Mouse (Mus musculus) ES-Bruce4 (cell line): ENCODE measurements at regions not wholly inside any gene's neighbourhood (a gene's known extent, or its start where the extent isn't known, plus 50 kb on each side); places are given as distances from the start of the nearest gene placed in this dataset.

ENCODE experiments used
- H3K27ac ChIP-seq: 2 replicates; pipeline ENCODE4 v1.5.1; 2012; ENCODE audit warnings: low read length, inconsistent platforms; ENCODE audit not compliant: insufficient read depth
- H3K27me3 ChIP-seq: 2 replicates; pipeline ENCODE4 v1.6.1; 2012; ENCODE audit warnings: mild to moderate bottlenecking, low read length, inconsistent platforms; ENCODE audit not compliant: control insufficient read depth, poor library complexity, insufficient read depth, severe bottlenecking
- H3K36me3 ChIP-seq: 2 replicates; pipeline ENCODE4 v1.6.1; 2012; ENCODE audit warnings: inconsistent platforms, mild to moderate bottlenecking, low read length, moderate library complexity; ENCODE audit not compliant: control insufficient read depth, poor library complexity, insufficient read depth, severe bottlenecking
- H3K4me1 ChIP-seq: one replicate; pipeline ENCODE4 v1.8.1; 2011; ENCODE audit warnings: low read length; ENCODE audit not compliant: control insufficient read depth, insufficient read depth
- H3K4me3 ChIP-seq: 2 replicates; pipeline ENCODE4 v1.5.1; 2011; ENCODE audit warnings: low read depth, mild to moderate bottlenecking, low read length
- H3K9ac ChIP-seq: 2 replicates; pipeline ENCODE4 v1.6.1; 2012; ENCODE audit warnings: low read depth, mild to moderate bottlenecking, inconsistent platforms; ENCODE audit not compliant: poor library complexity, severe bottlenecking
- H3K9me3 ChIP-seq: replicated peaks from 2 replicates; pipeline ENCODE4 v1.6.1; 2012; ENCODE audit warnings: mild to moderate bottlenecking, low read length, inconsistent platforms; ENCODE audit not compliant: control insufficient read depth, poor library complexity, insufficient read depth, severe bottlenecking
- CTCF ChIP-seq: IDR thresholded peaks from one replicate; pipeline ENCODE4 v1.8.1; 2011; ENCODE audit warnings: low read depth, low read length
- EP300 ChIP-seq: IDR thresholded peaks from 2 replicates; pipeline ENCODE4 v1.6.1; 2011; ENCODE audit warnings: low read depth, low read length; ENCODE audit not compliant: insufficient read depth
- POLR2A ChIP-seq: IDR thresholded peaks from one replicate; pipeline ENCODE4 v1.8.1; 2011; ENCODE audit warnings: low read length; ENCODE audit not compliant: insufficient read depth

DNA sequence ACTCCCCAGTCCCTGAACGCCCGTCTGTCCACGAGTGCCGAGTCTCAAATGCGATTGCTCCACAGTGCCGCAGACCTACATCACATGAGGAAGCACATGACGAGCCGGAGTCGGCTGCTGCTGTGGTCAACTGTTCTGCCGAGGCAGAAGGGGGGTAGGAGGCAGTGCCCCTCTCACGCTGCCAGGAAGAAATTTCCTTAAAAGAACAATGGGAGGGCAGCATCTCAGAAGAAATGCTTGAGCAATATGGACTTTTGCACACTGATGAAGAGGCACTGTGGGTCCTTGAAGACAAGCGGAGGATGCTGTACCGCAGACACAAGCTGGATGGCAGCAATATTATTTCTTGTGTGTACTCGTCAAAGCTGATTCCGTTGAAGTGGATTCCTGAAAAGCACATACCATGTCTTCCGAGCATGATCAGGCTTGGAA, 162.6 kb downstream of the Gm11361 start:
- Histone ChIP-seq H3K27me3 (no peaks in the 10 kb centered on the region), H3K4me1 (no peaks in the 10 kb centered on the region), H3K9me3 (no peaks in the 10 kb centered on the region), H3K4me3 (no peak overlapping the region), H3K9ac (no peak overlapping the region), H3K36me3 (no peaks in the 10 kb centered on the region), H3K27ac (no peak overlapping the region)
- TF ChIP-seq POLR2A (no peak), EP300 (no peak), CTCF (no peak)

DNA sequence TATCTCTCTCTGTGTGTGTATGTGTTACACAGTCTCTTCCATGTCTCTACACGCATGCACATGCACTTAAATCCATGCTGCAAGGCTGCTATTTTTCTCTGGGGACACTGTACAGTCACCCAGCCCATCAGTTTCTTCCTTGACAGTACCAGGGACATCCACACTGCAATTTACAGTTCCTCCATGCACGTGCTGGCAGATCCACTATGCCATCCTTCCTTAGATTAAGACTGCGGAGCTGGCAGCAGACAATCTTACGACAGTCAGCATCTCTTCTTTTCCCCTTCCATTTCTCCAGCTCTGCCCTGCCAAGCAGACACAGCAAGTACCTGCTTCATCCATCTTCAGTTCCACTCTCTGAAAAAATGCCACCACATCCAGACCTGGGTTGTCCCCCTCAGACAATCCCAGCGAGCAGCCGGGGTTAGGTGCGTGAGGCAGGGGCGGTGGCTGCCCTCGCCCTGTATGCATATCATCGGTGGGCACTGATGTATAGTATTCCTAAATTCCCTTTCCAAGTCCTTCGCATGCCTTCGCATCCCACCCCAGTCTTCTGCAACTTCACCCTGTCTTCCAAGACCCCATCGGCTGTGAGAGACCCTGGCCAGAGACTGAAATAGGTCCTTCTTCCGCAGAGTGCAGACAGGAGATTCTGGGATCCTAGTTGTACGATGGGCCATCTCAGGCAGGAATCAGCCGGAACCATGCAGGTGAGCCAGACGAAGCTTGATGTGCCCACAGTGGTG, 161.8 kb downstream of the Gm11361 start:
- no peaks in the 10 kb centered on the region for H3K27me3 ChIP-seq
- no peak overlapping the region for H3K9ac ChIP-seq
- H3K27ac ChIP-seq = no peak overlapping the region
- H3K9me3 ChIP-seq = no peaks in the 10 kb centered on the region
- H3K4me1 ChIP-seq = no peaks in the 10 kb centered on the region
- no peak overlapping the region for H3K4me3 ChIP-seq
- no peaks in the 10 kb centered on the region for H3K36me3 ChIP-seq
- TF ChIP-seq EP300 (no peak), CTCF (no peak), POLR2A (no peak)

DNA sequence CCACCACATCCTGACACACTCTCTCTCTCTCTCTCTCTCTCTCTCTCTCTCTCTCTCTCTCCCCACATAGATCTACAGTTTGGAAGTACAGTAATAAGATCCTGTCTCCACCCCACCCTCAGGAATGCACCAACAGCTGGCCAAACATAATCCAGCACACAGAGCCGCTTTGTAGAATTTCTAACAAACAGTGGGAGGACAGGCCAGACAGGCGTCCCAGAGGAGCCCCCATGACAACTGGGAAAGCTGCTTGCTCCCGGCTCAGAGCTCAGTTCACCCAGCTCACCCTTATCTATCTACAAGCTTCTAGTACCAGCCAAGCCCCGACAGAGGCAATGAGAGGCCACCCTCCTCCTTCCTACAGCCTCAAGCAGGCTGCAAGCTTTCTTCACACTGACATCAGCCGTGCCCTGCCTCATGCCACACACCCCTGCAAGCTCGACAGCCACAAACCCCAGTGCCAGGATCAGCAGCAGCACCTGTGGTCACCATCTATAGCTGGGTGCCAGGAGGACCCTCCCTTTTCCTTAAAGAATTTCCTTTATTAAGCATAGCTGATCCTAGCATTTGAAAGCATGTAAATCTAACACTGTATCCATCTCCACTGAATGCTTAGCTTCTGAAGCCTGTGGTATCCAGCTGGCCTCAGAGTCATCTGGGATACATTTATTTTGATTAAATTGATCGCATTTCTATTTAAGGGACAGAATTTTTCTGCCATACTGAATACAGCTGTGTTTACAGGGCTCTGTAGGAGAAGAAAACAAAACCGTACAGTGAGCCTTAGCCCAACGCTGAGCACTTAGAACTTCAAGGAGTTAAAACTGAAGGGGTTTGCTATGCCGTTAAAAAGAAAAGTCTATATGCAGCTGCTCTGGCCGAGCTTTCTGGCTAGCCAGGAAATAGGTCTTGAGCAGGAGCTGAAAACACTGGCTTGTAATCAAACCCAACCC, 160.9 kb downstream of the Gm11361 start:
- Histone ChIP-seq H3K4me3 (no peak overlapping the region), H3K27ac (no peak overlapping the region)

DNA sequence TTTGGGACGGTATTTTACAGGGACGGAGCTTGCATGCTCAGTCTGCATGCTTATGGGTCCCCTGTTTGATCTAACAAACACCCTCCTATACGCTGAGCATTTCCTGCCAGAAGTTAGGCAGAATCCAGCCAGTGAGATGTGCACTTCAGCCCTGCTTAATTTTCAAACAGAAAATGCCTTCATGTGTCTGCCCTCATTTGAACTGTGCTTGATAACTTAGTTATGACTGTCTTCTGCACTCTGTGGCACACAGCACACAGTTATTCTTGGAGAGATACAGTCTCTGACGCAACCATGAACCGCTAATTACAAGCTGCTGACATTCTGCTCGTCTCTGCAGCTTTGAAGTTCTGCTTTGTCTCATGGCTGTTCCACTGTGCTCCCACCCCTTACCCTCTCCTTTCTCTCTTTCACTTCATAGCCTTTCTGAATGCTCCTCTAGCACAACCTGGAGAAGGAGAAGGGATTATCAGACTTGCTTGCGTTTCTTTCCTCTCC, 160.2 kb downstream of the Gm11361 start:
- Histone ChIP-seq H3K9ac (no peak overlapping the region), H3K4me1 (no peaks in the 10 kb centered on the region), H3K9me3 (no peaks in the 10 kb centered on the region), H3K27ac (no peak overlapping the region), H3K27me3 (no peaks in the 10 kb centered on the region), H3K4me3 (no peak overlapping the region), H3K36me3 (no peaks in the 10 kb centered on the region)
- TF ChIP-seq CTCF = no peak
- TF ChIP-seq POLR2A = no peak
- no peak for TF ChIP-seq EP300

More for the DNA sequence above, 160.9 kb downstream of the Gm11361 start:
- no peak for TF ChIP-seq CTCF
- TF ChIP-seq POLR2A = no peak
- no peak for TF ChIP-seq EP300
- Histone ChIP-seq H3K4me1 (no peaks in the 10 kb centered on the region), H3K9me3 (no peaks in the 10 kb centered on the region), H3K9ac (no peak overlapping the region), H3K27me3 (no peaks in the 10 kb centered on the region), H3K36me3 (no peaks in the 10 kb centered on the region)

DNA sequence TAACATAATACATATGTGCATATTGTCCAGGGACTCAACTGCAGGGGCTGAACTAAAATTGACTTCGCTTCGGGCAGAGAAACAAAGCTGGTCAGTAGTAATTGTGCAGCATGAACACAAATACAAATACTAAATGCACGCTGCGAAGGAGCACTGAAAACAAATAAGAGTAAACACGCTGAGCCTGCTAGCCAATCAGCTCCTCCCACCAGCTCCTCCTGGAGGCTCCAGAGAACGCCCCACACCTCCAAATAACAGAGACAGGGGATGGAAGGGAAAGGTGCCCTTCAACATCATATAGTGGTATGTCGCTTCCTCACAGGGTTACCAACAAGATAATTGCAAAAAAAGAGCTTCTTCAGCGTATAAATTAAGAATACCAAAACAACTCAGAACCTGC, 159.6 kb downstream of the Gm11361 start:
- no peaks in the 10 kb centered on the region for H3K9me3 ChIP-seq
- no peak overlapping the region for H3K9ac ChIP-seq
- no peaks in the 10 kb centered on the region for H3K4me1 ChIP-seq
- no peaks in the 10 kb centered on the region for H3K36me3 ChIP-seq
- no peak for TF ChIP-seq CTCF
- no peak for TF ChIP-seq POLR2A
- no peak for TF ChIP-seq EP300
- H3K27ac ChIP-seq = no peak overlapping the region
- H3K4me3 ChIP-seq = no peak overlapping the region
- H3K27me3 ChIP-seq = no peaks in the 10 kb centered on the region
